Mouse (Mus musculus): ENCODE data around the gene Zbtb1. TPM values are rescaled to one million over a fixed set of nuclear protein-coding genes. Genes with fewer than 3 reads are reported as not detected.

The Zbtb1 gene
- total and polyA plus RNA-seq, 2 experiments: 0.70 to 2.2 TPM

DNA sequence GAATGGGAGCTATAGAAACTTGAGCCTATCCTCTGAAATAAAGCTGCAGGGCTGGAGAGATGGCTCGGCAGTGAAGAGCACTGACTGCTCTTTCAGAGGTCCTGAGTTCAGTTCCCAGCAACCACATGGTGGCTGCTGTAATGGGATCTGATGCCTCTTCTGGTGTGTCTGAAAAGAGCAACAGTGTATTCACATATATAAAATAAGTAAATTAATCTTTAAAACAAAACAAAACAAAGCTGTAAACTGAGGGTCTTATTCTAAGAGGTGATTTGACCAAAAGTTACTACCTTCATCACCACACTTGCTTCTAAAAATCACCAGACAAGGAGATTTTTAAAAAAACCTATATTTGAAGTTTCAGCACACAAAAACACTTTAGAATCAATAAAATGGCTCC is 9.2 kb upstream of the Zbtb1 start:
- Histone ChIP-seq H3K79me2 (ENCODE audit: control insufficient read depth, insufficient read depth, low read length) (no peaks in the 10 kb centered on the region), H3K36me3 (ENCODE audit: control insufficient read depth, insufficient read depth, low read length) (no peaks in the 10 kb centered on the region), H3K4me3 (ENCODE audit: insufficient read depth, low read depth, low read length) (no peak overlapping the region), H3K27ac (replicated peaks; ENCODE audit: insufficient read depth, low read depth, low read length) (no peak overlapping the region), H3K4me1 (ENCODE audit: control insufficient read depth, insufficient read depth, low read length) (no peaks in the 10 kb centered on the region), H3K27me3 (ENCODE audit: control insufficient read depth, insufficient read depth, low read length) (no peaks in the 10 kb centered on the region), H3K9ac (ENCODE audit: low read depth, low read length) (no peak overlapping the region)
- TF ChIP-seq CTCF (IDR thresholded peaks at IDR 0.05; ENCODE audit: low read depth, low read length) (no peak), POLR2A (IDR thresholded peaks at IDR 0.05; ENCODE audit: extremely low read depth, insufficient read depth, low read length) (no peak)
- 94% methylated on average over 1 of the region's 1 CpGs for WGBS
- no peak for DNase-seq (ENCODE audit: extremely low read depth, low read depth, low spot score)

GRCm38 (mm10) chr12:76361405-76362302 is 8.4 kb upstream of the Zbtb1 start:
- no peak overlapping the region for H3K4me3 ChIP-seq (ENCODE audit: insufficient read depth, low read depth, low read length)
- TF ChIP-seq POLR2A (IDR thresholded peaks at IDR 0.05; ENCODE audit: extremely low read depth, insufficient read depth, low read length): no peak
- 81% methylated on average over 9 of the region's 9 CpGs for WGBS
- H3K27me3 ChIP-seq (ENCODE audit: control insufficient read depth, insufficient read depth, low read length): no peaks in the 10 kb centered on the region
- no peak for DNase-seq (ENCODE audit: extremely low read depth, low read depth, low spot score)
- H3K36me3 ChIP-seq (ENCODE audit: control insufficient read depth, insufficient read depth, low read length): no peaks in the 10 kb centered on the region
- H3K27ac ChIP-seq (replicated peaks; ENCODE audit: insufficient read depth, low read depth, low read length): no peak overlapping the region
- no peak overlapping the region for H3K9ac ChIP-seq (ENCODE audit: low read depth, low read length)
- H3K4me1 ChIP-seq (ENCODE audit: control insufficient read depth, insufficient read depth, low read length): no peaks in the 10 kb centered on the region
- H3K79me2 ChIP-seq (ENCODE audit: control insufficient read depth, insufficient read depth, low read length): no peaks in the 10 kb centered on the region

GRCm38 (mm10) chr12:76362303-76362676 is 7.8 kb upstream of the Zbtb1 start:
- WGBS: 85% methylated on average over 9 of the region's 9 CpGs
- Histone ChIP-seq H3K4me1 (ENCODE audit: control insufficient read depth, insufficient read depth, low read length) (no peaks in the 10 kb centered on the region), H3K27me3 (ENCODE audit: control insufficient read depth, insufficient read depth, low read length) (no peaks in the 10 kb centered on the region), H3K36me3 (ENCODE audit: control insufficient read depth, insufficient read depth, low read length) (no peaks in the 10 kb centered on the region), H3K4me3 (ENCODE audit: insufficient read depth, low read depth, low read length) (no peak overlapping the region), H3K79me2 (ENCODE audit: control insufficient read depth, insufficient read depth, low read length) (no peaks in the 10 kb centered on the region), H3K27ac (replicated peaks; ENCODE audit: insufficient read depth, low read depth, low read length) (no peak overlapping the region), H3K9ac (ENCODE audit: low read depth, low read length) (no peak overlapping the region)
- DNase-seq (ENCODE audit: extremely low read depth, low read depth, low spot score): no peak
- TF ChIP-seq CTCF (IDR thresholded peaks at IDR 0.05; ENCODE audit: low read depth, low read length) (no peak), POLR2A (IDR thresholded peaks at IDR 0.05; ENCODE audit: extremely low read depth, insufficient read depth, low read length) (no peak)

- no peak overlapping the region for H3K9ac ChIP-seq (ENCODE audit: low read depth, low read length)
- no peaks in the 10 kb centered on the region; the same call in 1 of the 2 replicates for H3K4me1 ChIP-seq (ENCODE audit: control insufficient read depth, insufficient read depth, low read length)
Measured at GRCm38 (mm10) chr12:76366276-76366675, 3.8 kb upstream of the Zbtb1 start.

GRCm38 (mm10) chr12:76367096-76367995 is 2.7 kb upstream of the Zbtb1 start:
- Histone ChIP-seq H3K79me2 (ENCODE audit: control insufficient read depth, insufficient read depth, low read length) (peaks cover 8% of the 10 kb centered on the region; the same call in 1 of the 2 replicates), H3K9ac (ENCODE audit: low read depth, low read length) (no peak overlapping the region), H3K4me1 (ENCODE audit: control insufficient read depth, insufficient read depth, low read length) (peaks cover 3% of the 10 kb centered on the region; the same call in 1 of the 2 replicates), H3K27me3 (ENCODE audit: control insufficient read depth, insufficient read depth, low read length) (no peaks in the 10 kb centered on the region), H3K36me3 (ENCODE audit: control insufficient read depth, insufficient read depth, low read length) (no peaks in the 10 kb centered on the region), H3K4me3 (ENCODE audit: insufficient read depth, low read depth, low read length) (no peak overlapping the region), H3K27ac (replicated peaks; ENCODE audit: insufficient read depth, low read depth, low read length) (no peak overlapping the region)
- no peak for DNase-seq (ENCODE audit: extremely low read depth, low read depth, low spot score)
- WGBS: 65% methylated on average over 14 of the region's 14 CpGs
- TF ChIP-seq POLR2A (IDR thresholded peaks at IDR 0.05; ENCODE audit: extremely low read depth, insufficient read depth, low read length) (no peak), CTCF (IDR thresholded peaks at IDR 0.05; ENCODE audit: low read depth, low read length) (no peak)

More at GRCm38 (mm10) chr12:76366276-76366675, 3.8 kb upstream of the Zbtb1 start:
- no peak overlapping the region for H3K4me3 ChIP-seq (ENCODE audit: insufficient read depth, low read depth, low read length)
- H3K27me3 ChIP-seq (ENCODE audit: control insufficient read depth, insufficient read depth, low read length): no peaks in the 10 kb centered on the region
- H3K36me3 ChIP-seq (ENCODE audit: control insufficient read depth, insufficient read depth, low read length): no peaks in the 10 kb centered on the region
- H3K27ac ChIP-seq (replicated peaks; ENCODE audit: insufficient read depth, low read depth, low read length): no peak overlapping the region
- WGBS: 88% methylated on average over 3 of the region's 3 CpGs
- no peak for DNase-seq (ENCODE audit: extremely low read depth, low read depth, low spot score)
- TF ChIP-seq CTCF (IDR thresholded peaks at IDR 0.05; ENCODE audit: low read depth, low read length): no peak
- TF ChIP-seq POLR2A (IDR thresholded peaks at IDR 0.05; ENCODE audit: extremely low read depth, insufficient read depth, low read length): no peak
- peaks cover 3% of the 10 kb centered on the region; the same call in 1 of the 2 replicates for H3K79me2 ChIP-seq (ENCODE audit: control insufficient read depth, insufficient read depth, low read length)

Data from liver, adult 2 months (tissue).